Mouse (Mus musculus) cortical plate, adult 2 months (tissue): Measurements from ENCODE around the gene Lamp5.

Experiments used
- CTCF ChIP-seq: fragments of 200-500 bp; IDR thresholded peaks from 2 replicates; pipeline ENCODE4 v1.5.1; 2011; ENCODE audit warnings: mild to moderate bottlenecking, control low read depth, low read length; ENCODE audit not compliant: insufficient read depth; ENCODE audit errors: extremely low read depth
- POLR2A ChIP-seq: fragments of 200-500 bp; IDR thresholded peaks from 2 replicates; pipeline ENCODE4 v1.6.1; 2011; ENCODE audit warnings: mild to moderate bottlenecking, low read length, control low read depth; ENCODE audit not compliant: insufficient read depth; ENCODE audit errors: extremely low read depth

GRCm38 (mm10) chr2:136095978-136096377, 43.9 kb downstream of the Lamp5 start:
- no peak for TF ChIP-seq CTCF
- no peak for TF ChIP-seq POLR2A
